Mouse (Mus musculus): ENCODE results near the gene Pik3r1. TPM values are rescaled to one million over a fixed set of nuclear protein-coding genes. Genes with fewer than 3 reads are reported as not detected.

Pik3r1 gene
- polyA plus RNA-seq, 1 experiment from 2014 or later = 53.0 TPM

DNA sequence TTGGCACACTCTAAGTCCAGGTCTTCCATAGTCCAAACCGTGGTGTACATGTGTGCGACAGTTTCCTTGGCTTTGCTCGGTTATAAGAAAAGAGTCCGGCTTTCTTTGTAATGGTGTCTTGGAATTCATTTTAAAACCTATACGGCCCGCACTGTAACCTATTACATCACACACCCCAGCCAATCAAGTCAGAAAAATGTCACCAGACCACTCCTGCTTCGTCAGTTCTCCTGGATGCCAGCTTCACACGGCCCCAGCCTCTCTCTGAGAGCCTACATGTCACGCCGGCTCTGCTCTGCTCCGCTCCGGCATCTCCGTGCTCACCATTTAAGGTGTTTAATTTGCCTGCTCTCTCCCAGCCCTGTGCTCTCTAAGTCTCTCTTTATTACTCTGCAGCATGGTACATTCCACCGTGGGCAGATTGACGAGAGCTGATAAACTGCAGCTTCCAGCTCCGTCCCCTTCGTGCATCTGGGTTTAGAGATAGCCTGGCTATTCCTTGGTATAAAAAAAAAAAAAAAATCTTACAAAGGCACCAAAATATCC lies 75.7 kb downstream of the Pik3r1 start:
- peak overlapping the region; percentile 60 for H3K9ac ChIP-seq (ENCODE audit: low read length)
- H3K9me3 ChIP-seq (replicated peaks; ENCODE audit: control insufficient read depth, low read length) = no peaks in the 10 kb centered on the region
- H3K36me3 ChIP-seq (ENCODE audit: control insufficient read depth, insufficient read depth, low read length) = peaks cover 17% of the 10 kb centered on the region
- H3K4me2 ChIP-seq (ENCODE audit: low read depth, low read length) = peak overlapping the region; percentile 72
- H3K4me3 ChIP-seq (replicated peaks; ENCODE audit: low read length) = peak overlapping the region; percentile 55
- peak overlapping the region; percentile 85 for H3K27ac ChIP-seq (ENCODE audit: low read length)
- WGBS = 38% methylated on average over 17 of the region's 17 CpGs
- ATAC-seq (ENCODE audit: insufficient read depth, low FRiP score) = peak; percentile 62
- no peaks in the 10 kb centered on the region for H3K27me3 ChIP-seq (ENCODE audit: control insufficient read depth, insufficient read depth, low read length)
- peaks cover 32% of the 10 kb centered on the region for H3K4me1 ChIP-seq (ENCODE audit: control insufficient read depth, insufficient read depth, low read length)

GRCm38 (mm10) chr13:101691669-101692068 lies 76.3 kb downstream of the Pik3r1 start:
- H3K27me3 ChIP-seq (ENCODE audit: control insufficient read depth, insufficient read depth, low read length) = no peaks in the 10 kb centered on the region
- peak overlapping the region; percentile 70 for H3K9ac ChIP-seq (ENCODE audit: low read length)
- no peak for ATAC-seq (ENCODE audit: insufficient read depth, low FRiP score)
- H3K4me3 ChIP-seq (replicated peaks; ENCODE audit: low read length) = peak overlapping the region; percentile 55
- H3K27ac ChIP-seq (ENCODE audit: low read length) = peak overlapping the region; percentile 85
- H3K9me3 ChIP-seq (replicated peaks; ENCODE audit: control insufficient read depth, low read length) = no peaks in the 10 kb centered on the region
- H3K4me2 ChIP-seq (ENCODE audit: low read depth, low read length) = peak overlapping the region; percentile 72
- WGBS = 62% methylated on average over 6 of the region's 6 CpGs
- peaks cover 21% of the 10 kb centered on the region for H3K36me3 ChIP-seq (ENCODE audit: control insufficient read depth, insufficient read depth, low read length)
- H3K4me1 ChIP-seq (ENCODE audit: control insufficient read depth, insufficient read depth, low read length) = peaks cover 26% of the 10 kb centered on the region

GRCm38 (mm10) chr13:101690911-101691655 lies 76.9 kb downstream of the Pik3r1 start:
- peak overlapping the region; percentile 70 for H3K9ac ChIP-seq (ENCODE audit: low read length)
- no peaks in the 10 kb centered on the region for H3K27me3 ChIP-seq (ENCODE audit: control insufficient read depth, insufficient read depth, low read length)
- H3K4me1 ChIP-seq (ENCODE audit: control insufficient read depth, insufficient read depth, low read length) = peaks cover 26% of the 10 kb centered on the region
- no peak for ATAC-seq (ENCODE audit: insufficient read depth, low FRiP score)
- H3K9me3 ChIP-seq (replicated peaks; ENCODE audit: control insufficient read depth, low read length) = no peaks in the 10 kb centered on the region
- peak overlapping the region; percentile 85 for H3K27ac ChIP-seq (ENCODE audit: low read length)
- H3K36me3 ChIP-seq (ENCODE audit: control insufficient read depth, insufficient read depth, low read length) = peaks cover 27% of the 10 kb centered on the region
- H3K4me2 ChIP-seq (ENCODE audit: low read depth, low read length) = peak overlapping the region; percentile 72
- WGBS = 66% methylated on average over 10 of the region's 10 CpGs
- H3K4me3 ChIP-seq (replicated peaks; ENCODE audit: low read length) = peak overlapping the region; percentile 55

- Histone ChIP-seq H3K4me3 (replicated peaks; ENCODE audit: low read length) (peak overlapping the region; percentile 25; the same call in 1 of the 2 replicates), H3K9ac (ENCODE audit: low read length) (peak overlapping the region; percentile 48; the same call in 1 of the 2 replicates), H3K36me3 (ENCODE audit: control insufficient read depth, insufficient read depth, low read length) (peaks cover 35% of the 10 kb centered on the region), H3K27me3 (ENCODE audit: control insufficient read depth, insufficient read depth, low read length) (no peaks in the 10 kb centered on the region), H3K4me1 (ENCODE audit: control insufficient read depth, insufficient read depth, low read length) (peaks cover 20% of the 10 kb centered on the region), H3K27ac (ENCODE audit: low read length) (peak overlapping the region; percentile 18), H3K9me3 (replicated peaks; ENCODE audit: control insufficient read depth, low read length) (no peaks in the 10 kb centered on the region), H3K4me2 (ENCODE audit: low read depth, low read length) (peak overlapping the region; percentile 35)
- 62% methylated on average over 6 of the region's 6 CpGs for WGBS
- no peak for ATAC-seq (ENCODE audit: insufficient read depth, low FRiP score)
These were observed 77.8 kb downstream of the Pik3r1 start for GRCm38 (mm10) chr13:101690167-101690566.

- H3K4me1 ChIP-seq (ENCODE audit: control insufficient read depth, insufficient read depth, low read length) = peaks cover 5% of the 10 kb centered on the region
- ATAC-seq (ENCODE audit: insufficient read depth, low FRiP score) = no peak
- no peak overlapping the region for H3K9ac ChIP-seq (ENCODE audit: low read length)
- H3K4me2 ChIP-seq (ENCODE audit: low read depth, low read length) = no peak overlapping the region
- H3K4me3 ChIP-seq (replicated peaks; ENCODE audit: low read length) = no peak overlapping the region
- WGBS = 86% methylated on average over 13 of the region's 13 CpGs
- H3K27me3 ChIP-seq (ENCODE audit: control insufficient read depth, insufficient read depth, low read length) = no peaks in the 10 kb centered on the region
- no peaks in the 10 kb centered on the region for H3K9me3 ChIP-seq (replicated peaks; ENCODE audit: control insufficient read depth, low read length)
- no peak overlapping the region for H3K27ac ChIP-seq (ENCODE audit: low read length)
- H3K36me3 ChIP-seq (ENCODE audit: control insufficient read depth, insufficient read depth, low read length) = peaks cover 57% of the 10 kb centered on the region
These were observed 81.8 kb downstream of the Pik3r1 start for GRCm38 (mm10) chr13:101686256-101686655.

DNA sequence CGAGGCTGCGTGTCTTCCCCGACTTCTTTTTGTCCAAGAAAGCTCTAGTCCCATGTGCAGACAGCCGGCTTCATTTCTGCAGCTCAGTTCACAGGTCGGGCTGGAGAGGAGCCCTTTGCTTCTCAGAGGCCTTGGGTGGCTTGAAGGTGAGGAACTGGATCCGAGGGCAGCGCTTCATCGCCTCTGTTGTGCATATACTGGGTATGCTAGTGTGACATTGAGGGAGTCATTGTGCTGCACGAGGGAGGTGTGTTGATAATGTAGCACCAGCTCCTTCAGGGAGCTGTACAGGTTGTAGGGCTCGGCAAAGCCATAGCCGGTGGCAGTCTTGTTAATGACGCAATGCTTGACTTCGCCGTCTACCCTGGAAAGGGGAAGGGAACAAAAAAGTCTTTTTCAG lies 83.3 kb downstream of the Pik3r1 start:
- WGBS = 88% methylated on average over 14 of the region's 14 CpGs
- no peak overlapping the region for H3K27ac ChIP-seq (ENCODE audit: low read length)
- no peak overlapping the region for H3K4me3 ChIP-seq (replicated peaks; ENCODE audit: low read length)
- no peaks in the 10 kb centered on the region for H3K9me3 ChIP-seq (replicated peaks; ENCODE audit: control insufficient read depth, low read length)
- H3K36me3 ChIP-seq (ENCODE audit: control insufficient read depth, insufficient read depth, low read length) = peaks cover 57% of the 10 kb centered on the region
- no peak overlapping the region for H3K4me2 ChIP-seq (ENCODE audit: low read depth, low read length)
- no peaks in the 10 kb centered on the region for H3K4me1 ChIP-seq (ENCODE audit: control insufficient read depth, insufficient read depth, low read length)
- no peak overlapping the region for H3K9ac ChIP-seq (ENCODE audit: low read length)
- no peaks in the 10 kb centered on the region for H3K27me3 ChIP-seq (ENCODE audit: control insufficient read depth, insufficient read depth, low read length)
- ATAC-seq (ENCODE audit: insufficient read depth, low FRiP score) = no peak

DNA sequence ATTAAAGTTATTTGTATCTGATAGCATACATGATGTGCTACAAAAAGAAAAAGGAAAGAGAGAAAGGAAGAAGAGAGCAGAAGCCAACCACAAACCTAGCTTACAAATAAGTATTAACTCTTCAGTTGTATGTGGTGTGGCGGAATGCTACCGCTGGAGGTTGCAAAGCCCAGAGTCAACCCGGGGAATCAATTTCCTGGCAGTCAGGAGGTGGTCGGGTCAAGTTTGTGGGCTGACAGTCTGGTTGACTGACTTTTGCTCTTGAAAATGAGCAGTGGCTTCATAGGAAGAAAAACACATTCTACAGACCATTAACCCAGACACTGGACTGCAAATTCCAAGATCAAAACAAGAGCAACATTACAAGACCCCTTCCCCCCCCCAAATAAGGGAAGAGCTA lies 85.6 kb downstream of the Pik3r1 start:
- Histone ChIP-seq H3K27ac (ENCODE audit: low read length) (no peak overlapping the region), H3K27me3 (ENCODE audit: control insufficient read depth, insufficient read depth, low read length) (no peaks in the 10 kb centered on the region), H3K9ac (ENCODE audit: low read length) (no peak overlapping the region), H3K4me1 (ENCODE audit: control insufficient read depth, insufficient read depth, low read length) (no peaks in the 10 kb centered on the region), H3K36me3 (ENCODE audit: control insufficient read depth, insufficient read depth, low read length) (peaks cover 41% of the 10 kb centered on the region), H3K4me2 (ENCODE audit: low read depth, low read length) (no peak overlapping the region), H3K4me3 (replicated peaks; ENCODE audit: low read length) (no peak overlapping the region), H3K9me3 (replicated peaks; ENCODE audit: control insufficient read depth, low read length) (no peaks in the 10 kb centered on the region)
- ATAC-seq (ENCODE audit: insufficient read depth, low FRiP score) = no peak
- WGBS = 73% methylated on average over 4 of the region's 4 CpGs

DNA sequence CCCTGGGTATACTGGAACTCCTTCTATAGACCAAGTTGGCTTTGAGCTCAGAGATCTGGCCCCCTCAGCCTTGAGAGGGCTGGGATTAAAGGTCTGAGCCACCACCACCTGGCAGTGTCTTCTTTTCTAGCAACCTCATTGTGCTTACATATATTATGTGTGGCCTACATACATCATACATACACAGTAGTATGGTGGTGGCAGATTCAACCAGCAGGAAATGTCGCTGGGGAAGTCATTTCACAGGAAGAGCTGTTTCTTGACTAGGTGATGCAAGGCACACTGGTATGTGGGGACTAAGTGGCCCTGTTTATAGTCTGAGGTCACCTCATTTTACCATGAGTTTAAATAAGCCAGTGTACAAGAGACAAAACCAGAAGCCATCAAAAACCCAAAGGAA lies 87.9 kb downstream of the Pik3r1 start:
- no peak for ATAC-seq (ENCODE audit: insufficient read depth, low FRiP score)
- no peak overlapping the region for H3K4me3 ChIP-seq (replicated peaks; ENCODE audit: low read length)
- H3K27me3 ChIP-seq (ENCODE audit: control insufficient read depth, insufficient read depth, low read length) = no peaks in the 10 kb centered on the region
- H3K36me3 ChIP-seq (ENCODE audit: control insufficient read depth, insufficient read depth, low read length) = peaks cover 22% of the 10 kb centered on the region
- H3K27ac ChIP-seq (ENCODE audit: low read length) = no peak overlapping the region
- H3K9me3 ChIP-seq (replicated peaks; ENCODE audit: control insufficient read depth, low read length) = no peaks in the 10 kb centered on the region
- H3K4me2 ChIP-seq (ENCODE audit: low read depth, low read length) = no peak overlapping the region
- H3K9ac ChIP-seq (ENCODE audit: low read length) = no peak overlapping the region
- H3K4me1 ChIP-seq (ENCODE audit: control insufficient read depth, insufficient read depth, low read length) = no peaks in the 10 kb centered on the region
- 97% methylated on average over 1 of the region's 1 CpGs for WGBS

DNA sequence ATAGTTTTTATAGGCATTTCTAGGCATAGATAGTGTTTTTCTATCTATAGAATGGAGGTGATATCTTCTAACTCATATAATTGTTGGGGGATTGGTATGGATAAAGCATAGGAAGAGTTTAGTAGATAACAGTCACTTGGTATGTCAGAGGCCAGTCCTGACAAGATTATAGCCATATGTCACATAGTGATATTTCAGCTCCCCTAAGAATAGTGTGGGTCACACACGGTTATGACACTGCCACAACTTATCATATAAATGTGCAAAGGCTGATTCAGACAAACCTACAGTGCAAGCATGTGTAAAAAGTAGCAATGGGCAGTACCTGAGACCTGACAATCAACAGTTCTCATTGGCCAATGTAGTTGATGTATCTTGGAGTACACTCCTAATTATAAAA lies 89.0 kb downstream of the Pik3r1 start:
- H3K4me3 ChIP-seq (replicated peaks; ENCODE audit: low read length) = no peak overlapping the region
- H3K36me3 ChIP-seq (ENCODE audit: control insufficient read depth, insufficient read depth, low read length) = peaks cover 12% of the 10 kb centered on the region
- H3K27me3 ChIP-seq (ENCODE audit: control insufficient read depth, insufficient read depth, low read length) = no peaks in the 10 kb centered on the region
- no peak overlapping the region for H3K9ac ChIP-seq (ENCODE audit: low read length)
- no peaks in the 10 kb centered on the region for H3K9me3 ChIP-seq (replicated peaks; ENCODE audit: control insufficient read depth, low read length)
- H3K4me2 ChIP-seq (ENCODE audit: low read depth, low read length) = no peak overlapping the region
- H3K4me1 ChIP-seq (ENCODE audit: control insufficient read depth, insufficient read depth, low read length) = no peaks in the 10 kb centered on the region
- no peak for ATAC-seq (ENCODE audit: insufficient read depth, low FRiP score)
- no peak overlapping the region for H3K27ac ChIP-seq (ENCODE audit: low read length)
- 73% methylated on average over 1 of the region's 1 CpGs for WGBS

Measured in stomach, embryonic 16.5 days (tissue).